ENCODE assay signal across 24 mouse cellular contexts in genomic region chr16:91337480-91337879, GRCm38 (mm10). TPM values are rescaled to one million over a fixed set of nuclear protein-coding genes. Genes with fewer than 3 reads are reported as not detected.
DNase-seq lines count a peak whose midpoint lies in the region; ATAC-seq lines count a peak whose summit lies in the region.
"Had no signal": no experiment of that assay in that cellular context is flagged by ENCODE, and none has a peak within 500 bp of the region (broad histone marks: within the 10 kb centered on the region; RNA-seq: fewer than 3 reads in every experiment).

No protein-coding gene starts in this region.

- 0 out of 2 replicates have a peak, but pooled peaks have one; percentile 46 for ATAC-seq in forebrain, embryonic 12.5 days (ENCODE audit: low FRiP score)
- ATAC-seq in forebrain, embryonic 15.5 days (replicated peaks), result no peak
- peak; percentile 29; the same call in 1 of the 2 replicates for ATAC-seq in liver, embryonic 12.5 days
- no peak for ATAC-seq in liver, embryonic 11.5 days (replicated peaks; ENCODE audit: low FRiP score)
- 0 out of 2 replicates have a peak, but pooled peaks have one; percentile 34 for ATAC-seq in embryonic facial prominence, embryonic 11.5 days (replicated peaks; ENCODE audit: insufficient number of reproducible peaks, low FRiP score, low TSS enrichment, low read depth)
- ATAC-seq: activated CD4-positive, CD25-positive, alpha-beta regulatory T cell, adult 4 months had no signal

- peaks cover 3% of the 10 kb centered on the region; the same call in 1 of the 2 replicates for H3K9me3 ChIP-seq in forebrain, embryonic 12.5 days
- no peaks in the 10 kb centered on the region for H3K9me3 ChIP-seq in forebrain, embryonic 15.5 days
- H3K9me3 ChIP-seq in liver, embryonic 12.5 days (replicated peaks), result no peaks in the 10 kb centered on the region
- no peaks in the 10 kb centered on the region for H3K9me3 ChIP-seq in liver, embryonic 11.5 days (ENCODE audit: control insufficient read depth, low read length)
- no peaks in the 10 kb centered on the region for H3K9me3 ChIP-seq in embryonic facial prominence, embryonic 11.5 days (replicated peaks; ENCODE audit: control insufficient read depth, low read length)
- H3K9me3 ChIP-seq: heart, embryonic 12.5 days; limb, embryonic 10.5 days; megakaryocyte, embryonic 14.5 days had no signal

- no peak for DNase-seq in liver, embryonic 11.5 days (ENCODE audit: low spot score)
- DNase-seq in embryonic facial prominence, embryonic 11.5 days (ENCODE audit: low spot score), result no peak
- peak; percentile 59 for DNase-seq in retina, embryonic 14.5 days (ENCODE audit: low spot score)
- DNase-seq in spleen, postnatal 4 days (ENCODE audit: low spot score in 2 of 2), result no peak
- DNase-seq: adrenal gland, postnatal 25 days; cerebellum, adult 11-12 months; cerebellum, postnatal 14 days; gastrocnemius, adult 2 months; heart, postnatal 36 days; kidney, postnatal 36 days; lung, adult 2 months; thymus, postnatal 25 days had no signal

- peaks cover 12% of the 10 kb centered on the region for H3K27me3 ChIP-seq in forebrain, embryonic 12.5 days
- H3K27me3 ChIP-seq in forebrain, embryonic 15.5 days, result 0 out of 2 replicates have a peak, but pooled peaks cover 3% of the 10 kb centered on the region
- peaks cover 20% of the 10 kb centered on the region for H3K27me3 ChIP-seq in liver, embryonic 12.5 days (replicated peaks)
- no peaks in the 10 kb centered on the region for H3K27me3 ChIP-seq in liver, embryonic 11.5 days (replicated peaks; ENCODE audit: control insufficient read depth, insufficient read depth, low read length)
- no peaks in the 10 kb centered on the region for H3K27me3 ChIP-seq in embryonic facial prominence, embryonic 11.5 days (ENCODE audit: control insufficient read depth, insufficient read depth, low read length)

- WGBS in forebrain, embryonic 12.5 days, result 33% methylated on average over 5 of the region's 5 CpGs
- WGBS in forebrain, embryonic 15.5 days, result 37% methylated on average over 5 of the region's 5 CpGs
- 69% methylated on average over 5 of the region's 5 CpGs for WGBS in liver, embryonic 12.5 days (ENCODE audit: insufficient replicate concordance)
- WGBS in liver, embryonic 11.5 days, result 77% methylated on average over 5 of the region's 5 CpGs
- 61% methylated on average over 5 of the region's 5 CpGs for WGBS in embryonic facial prominence, embryonic 11.5 days

- H3K36me3 ChIP-seq in forebrain, embryonic 12.5 days (replicated peaks), result no peaks in the 10 kb centered on the region
- no peaks in the 10 kb centered on the region for H3K36me3 ChIP-seq in forebrain, embryonic 15.5 days
- no peaks in the 10 kb centered on the region for H3K36me3 ChIP-seq in liver, embryonic 12.5 days
- no peaks in the 10 kb centered on the region for H3K36me3 ChIP-seq in liver, embryonic 11.5 days (ENCODE audit: control insufficient read depth, insufficient read depth, low read length)
- no peaks in the 10 kb centered on the region for H3K36me3 ChIP-seq in embryonic facial prominence, embryonic 11.5 days (replicated peaks; ENCODE audit: control insufficient read depth, insufficient read depth, low read depth, low read length)
- H3K36me3 ChIP-seq: G1E; heart, embryonic 12.5 days; limb, embryonic 10.5 days had no signal

- no peak overlapping the region for H3K9ac ChIP-seq in forebrain, embryonic 12.5 days
- H3K9ac ChIP-seq in forebrain, embryonic 15.5 days (replicated peaks), result no peak overlapping the region
- no peak overlapping the region for H3K9ac ChIP-seq in liver, embryonic 12.5 days
- H3K9ac ChIP-seq in liver, embryonic 11.5 days (ENCODE audit: low read depth, low read length), result no peak overlapping the region
- H3K9ac ChIP-seq in embryonic facial prominence, embryonic 11.5 days (replicated peaks; ENCODE audit: low read length), result no peak overlapping the region
- H3K9ac ChIP-seq: heart, embryonic 12.5 days had no signal

- H3K27ac ChIP-seq in forebrain, embryonic 12.5 days, result no peak overlapping the region
- H3K27ac ChIP-seq in forebrain, embryonic 15.5 days (replicated peaks), result no peak overlapping the region
- H3K27ac ChIP-seq in liver, embryonic 12.5 days, result no peak overlapping the region
- no peak overlapping the region for H3K27ac ChIP-seq in liver, embryonic 11.5 days (ENCODE audit: low read depth, low read length)
- H3K27ac ChIP-seq in embryonic facial prominence, embryonic 11.5 days (replicated peaks; ENCODE audit: low read depth, low read length), result no peak overlapping the region
- H3K27ac ChIP-seq: gastrocnemius, adult 2 months; limb, embryonic 10.5 days had no signal

- H3K4me1 ChIP-seq in forebrain, embryonic 12.5 days, result peaks cover 25% of the 10 kb centered on the region
- H3K4me1 ChIP-seq in forebrain, embryonic 15.5 days, result no peaks in the 10 kb centered on the region
- H3K4me1 ChIP-seq in liver, embryonic 12.5 days, result peaks cover 21% of the 10 kb centered on the region
- H3K4me1 ChIP-seq in liver, embryonic 11.5 days (replicated peaks; ENCODE audit: control insufficient read depth, insufficient read depth, low read length), result no peaks in the 10 kb centered on the region; the same call in 1 of the 2 replicates
- H3K4me1 ChIP-seq in embryonic facial prominence, embryonic 11.5 days (ENCODE audit: control insufficient read depth, insufficient read depth, low read length), result no peaks in the 10 kb centered on the region
- H3K4me1 ChIP-seq: heart, embryonic 12.5 days; megakaryocyte, embryonic 14.5 days had no signal

- no peak overlapping the region for H3K4me2 ChIP-seq in forebrain, embryonic 12.5 days
- H3K4me2 ChIP-seq in forebrain, embryonic 15.5 days (replicated peaks), result no peak overlapping the region
- 0 out of 2 replicates have a peak overlapping the region, but pooled peaks have one; percentile 12 for H3K4me2 ChIP-seq in liver, embryonic 12.5 days
- H3K4me2 ChIP-seq in liver, embryonic 11.5 days, result no peak overlapping the region
- H3K4me2 ChIP-seq in embryonic facial prominence, embryonic 11.5 days (ENCODE audit: low read depth, low read length), result no peak overlapping the region
- H3K4me2 ChIP-seq: heart, embryonic 12.5 days had no signal

- H3K4me3 ChIP-seq in forebrain, embryonic 12.5 days (replicated peaks), result no peak overlapping the region
- no peak overlapping the region for H3K4me3 ChIP-seq in forebrain, embryonic 15.5 days
- H3K4me3 ChIP-seq in liver, embryonic 12.5 days, result no peak overlapping the region
- no peak overlapping the region for H3K4me3 ChIP-seq in liver, embryonic 11.5 days (ENCODE audit: low read depth, low read length)
- no peak overlapping the region for H3K4me3 ChIP-seq in embryonic facial prominence, embryonic 11.5 days (ENCODE audit: low read depth, low read length)
- H3K4me3 ChIP-seq: gastrocnemius, adult 2 months; heart, embryonic 12.5 days; limb, embryonic 10.5 days had no signal

RNA-seq across cellular contexts. Expression of gene Ifnar2, which starts 35.1 kb away (rescaled TPM):
- 29.2 and 29.9 TPM in 2 replicates for polyA plus RNA-seq in forebrain, embryonic 12.5 days (2016; fragmentation: Nextera tagmentation; extraction: Ambion mirVana)
- polyA plus RNA-seq in forebrain, embryonic 15.5 days (2015; fragmentation: Nextera tagmentation; extraction: Ambion mirVana), result 41.6 and 42.3 TPM in 2 replicates
- polyA plus RNA-seq in liver, embryonic 12.5 days (2016; fragmentation: Nextera tagmentation; extraction: Ambion mirVana), result 63.5 and 65.7 TPM in 2 replicates
- 66.7 and 70.9 TPM in 2 replicates for polyA plus RNA-seq in liver, embryonic 11.5 days (2014; fragmentation: Nextera tagmentation; extraction: Ambion mirVana)
- 36.2 and 36.3 TPM in 2 replicates for polyA plus RNA-seq in embryonic facial prominence, embryonic 11.5 days (2014; fragmentation: Nextera tagmentation; extraction: Ambion mirVana)

RNA-seq across cellular contexts. Expression of gene Gm21970, which starts 54.0 kb away (rescaled TPM):
- polyA plus RNA-seq in forebrain, embryonic 12.5 days (2016; fragmentation: Nextera tagmentation; extraction: Ambion mirVana), result not detected in 2 replicates
- polyA plus RNA-seq in forebrain, embryonic 15.5 days (2015; fragmentation: Nextera tagmentation; extraction: Ambion mirVana), result not detected in 2 replicates
- not detected in 2 replicates for polyA plus RNA-seq in liver, embryonic 12.5 days (2016; fragmentation: Nextera tagmentation; extraction: Ambion mirVana)
- not detected in 2 replicates for polyA plus RNA-seq in liver, embryonic 11.5 days (2014; fragmentation: Nextera tagmentation; extraction: Ambion mirVana)
- not detected in 2 replicates for polyA plus RNA-seq in embryonic facial prominence, embryonic 11.5 days (2014; fragmentation: Nextera tagmentation; extraction: Ambion mirVana)
- polyA plus RNA-seq: G1E; heart, embryonic 12.5 days; kidney, embryonic 14.5 days; limb, embryonic 10.5 days; liver, adult 2 months; lung, adult 2 months; small intestine, adult 2 months; testis, adult 2 months had no signal

Comparison
In these comparisons a context has a peak if more than half of its experiments do, and no peak if none do; other contexts are left out.
1. ATAC-seq: peak in forebrain, embryonic 12.5 days (single experiment), liver, embryonic 12.5 days (single experiment) and embryonic facial prominence, embryonic 11.5 days (single experiment); none in forebrain, embryonic 15.5 days (single experiment) and liver, embryonic 11.5 days (single experiment).